Mouse (Mus musculus): ENCODE results near the gene Nacad. TPM values are rescaled to one million over a fixed set of nuclear protein-coding genes. Genes with fewer than 3 reads are reported as not detected.
"Not testable (repeated sequence)": the region's sequence is repeated elsewhere in the genome, so short reads cannot be mapped to it uniquely, and the experiment has no call there.

Gene Nacad
- total RNA-seq (2014; rRNA removed): 69.4 and 75.6 TPM in 2 replicates
- polyA plus RNA-seq (2015; fragmentation: Nextera tagmentation; extraction: Ambion mirVana): 46.4 and 61.3 TPM in 2 replicates

- peak; percentile 94 for DNase-seq
- 4% methylated on average over 33 of the region's 41 CpGs for WGBS
- peak; percentile 94 for ATAC-seq
- Histone ChIP-seq H3K9me3 (ENCODE audit: low read length) (no peaks in the 10 kb centered on the region), H3K4me2 (ENCODE audit: low read depth) (peak within 1 kb of the TSS; percentile 92), H3K9ac (peak within 1 kb of the TSS; percentile 94), H3K36me3 (ENCODE audit: insufficient read depth) (peaks cover 25% of the 10 kb centered on the region), H3K4me1 (ENCODE audit: insufficient read depth) (peaks cover 31% of the 10 kb centered on the region), H3K27ac (ENCODE audit: low read depth, low read length) (peak within 1 kb of the TSS; percentile 99), H3K27me3 (ENCODE audit: insufficient read depth, low read length) (no peaks in the 10 kb centered on the region), H3K4me3 (ENCODE audit: low read depth, low read length) (peak within 1 kb of the TSS; percentile 76)
- peak; percentile 44; the same call in 1 of the 2 replicates for TF ChIP-seq CTCF (IDR thresholded peaks at IDR 0.05; ENCODE audit: low read depth)
These were observed at the start of gene Nacad for GRCm38 (mm10) chr11:6605491-6606399. TSS of gene Nacad (minus strand) at chr11:6606053.

DNA sequence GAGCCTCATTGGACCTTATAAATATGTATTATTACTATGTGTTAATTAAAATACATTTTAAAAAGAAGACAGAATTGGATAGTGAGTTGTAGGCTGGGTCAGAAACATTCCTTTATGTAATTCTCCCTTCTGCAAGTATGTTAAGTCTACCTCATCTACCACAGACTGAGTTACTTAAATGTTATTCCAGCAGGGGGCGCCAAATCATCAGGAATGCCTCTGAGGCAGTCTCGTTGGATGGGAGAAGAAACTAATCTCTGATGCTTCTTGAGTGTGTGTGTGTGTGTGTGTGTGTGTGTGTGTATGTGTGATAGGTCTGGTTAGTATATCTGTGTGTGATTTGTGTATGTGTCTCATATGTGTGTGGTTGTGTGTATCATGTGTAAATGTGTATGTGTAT, 49.0 kb upstream of the Nacad start:
- no peak overlapping the region for H3K9ac ChIP-seq
- H3K4me3 ChIP-seq (ENCODE audit: low read depth, low read length): no peak overlapping the region
- TF ChIP-seq CTCF (IDR thresholded peaks at IDR 0.05; ENCODE audit: low read depth): peak; percentile 96
- no peaks in the 10 kb centered on the region; the same call in 1 of the 2 replicates for H3K27me3 ChIP-seq (ENCODE audit: insufficient read depth, low read length)
- H3K27ac ChIP-seq (ENCODE audit: low read depth, low read length): no peak overlapping the region
- H3K9me3 ChIP-seq (ENCODE audit: low read length): no peaks in the 10 kb centered on the region
- peak; percentile 95 for DNase-seq
- 0% methylated on average over 2 of the region's 2 CpGs for WGBS
- H3K4me2 ChIP-seq (ENCODE audit: low read depth): no peak overlapping the region
- H3K4me1 ChIP-seq (ENCODE audit: insufficient read depth): no peaks in the 10 kb centered on the region
- no peaks in the 10 kb centered on the region for H3K36me3 ChIP-seq (ENCODE audit: insufficient read depth)
- peak; percentile 91 for ATAC-seq

- 74% methylated on average over 3 of the region's 3 CpGs for WGBS
- H3K4me3 ChIP-seq (ENCODE audit: low read depth, low read length); H3K27me3 ChIP-seq (ENCODE audit: insufficient read depth, low read length); H3K27ac ChIP-seq (ENCODE audit: low read depth, low read length); H3K4me2 ChIP-seq (ENCODE audit: low read depth); DNase-seq; H3K4me1 ChIP-seq (ENCODE audit: insufficient read depth); H3K36me3 ChIP-seq (ENCODE audit: insufficient read depth); ATAC-seq; H3K9me3 ChIP-seq (ENCODE audit: low read length); H3K9ac ChIP-seq: not testable (repeated sequence)
- TF ChIP-seq CTCF (IDR thresholded peaks at IDR 0.05; ENCODE audit: low read depth): peak; percentile 53
These were observed 47.1 kb upstream of the Nacad start for GRCm38 (mm10) chr11:6652978-6653377.

GRCm38 (mm10) chr11:6650519-6650918, 44.7 kb upstream of the Nacad start:
- Histone ChIP-seq H3K36me3 (ENCODE audit: insufficient read depth) (no peaks in the 10 kb centered on the region), H3K27me3 (ENCODE audit: insufficient read depth, low read length) (no peaks in the 10 kb centered on the region; the same call in 1 of the 2 replicates), H3K9me3 (ENCODE audit: low read length) (no peaks in the 10 kb centered on the region), H3K27ac (ENCODE audit: low read depth, low read length) (no peak overlapping the region), H3K4me1 (ENCODE audit: insufficient read depth) (no peaks in the 10 kb centered on the region), H3K4me2 (ENCODE audit: low read depth) (no peak overlapping the region), H3K9ac (no peak overlapping the region), H3K4me3 (ENCODE audit: low read depth, low read length) (no peak overlapping the region)
- no peak for TF ChIP-seq CTCF (IDR thresholded peaks at IDR 0.05; ENCODE audit: low read depth)
- DNase-seq: no peak
- no peak for ATAC-seq
- 78% methylated on average over 7 of the region's 7 CpGs for WGBS

DNA sequence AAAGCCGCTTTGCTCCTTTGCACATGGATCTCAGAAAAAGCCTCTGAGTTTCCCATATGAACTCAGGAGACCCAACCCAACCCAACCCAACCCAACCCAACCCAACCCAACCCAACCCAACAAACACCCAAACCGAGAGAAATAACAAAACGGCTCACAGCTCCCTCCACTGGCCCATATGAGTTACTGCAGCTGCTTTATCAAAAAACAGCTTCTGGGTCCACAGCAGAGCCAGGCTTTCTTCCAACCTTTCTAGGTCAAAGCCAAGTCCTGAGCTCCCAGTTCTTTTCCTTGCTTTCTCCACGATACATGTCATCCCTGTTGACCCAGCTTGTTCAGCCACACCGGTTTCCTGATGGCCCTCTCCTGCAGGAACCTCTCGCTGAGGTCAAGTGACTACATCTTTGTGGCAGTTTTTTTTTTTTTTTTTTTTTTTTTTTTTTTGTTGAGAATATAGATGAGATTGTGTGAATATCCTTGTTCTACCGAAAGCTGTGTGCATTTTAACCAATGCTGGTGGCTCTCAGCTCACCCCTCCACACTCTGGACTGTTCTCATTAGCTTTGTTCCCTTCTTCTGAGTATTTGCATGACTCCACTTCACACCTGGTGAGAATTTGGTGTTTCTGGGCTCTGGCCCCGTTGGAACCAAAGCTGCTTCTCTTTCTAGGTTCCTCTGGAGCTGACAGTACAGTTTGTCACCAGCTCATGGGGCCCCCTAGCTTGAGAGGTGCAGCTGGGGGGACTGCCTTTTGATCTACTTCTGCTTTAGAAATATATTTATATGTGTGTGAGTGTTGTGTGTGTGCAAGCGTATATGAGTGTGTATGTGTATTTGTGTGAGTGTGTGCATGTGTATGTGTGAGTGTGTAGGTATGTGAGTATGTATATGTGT, 42.2 kb upstream of the Nacad start:
- Histone ChIP-seq H3K27ac (ENCODE audit: low read depth, low read length) (no peak overlapping the region), H3K9me3 (ENCODE audit: low read length) (no peaks in the 10 kb centered on the region), H3K27me3 (ENCODE audit: insufficient read depth, low read length) (no peaks in the 10 kb centered on the region), H3K36me3 (ENCODE audit: insufficient read depth) (no peaks in the 10 kb centered on the region), H3K4me3 (ENCODE audit: low read depth, low read length) (no peak overlapping the region), H3K4me2 (ENCODE audit: low read depth) (no peak overlapping the region), H3K9ac (no peak overlapping the region), H3K4me1 (ENCODE audit: insufficient read depth) (no peaks in the 10 kb centered on the region)
- 0 out of 2 replicates have a peak, but pooled peaks have one; percentile 8 for TF ChIP-seq CTCF (IDR thresholded peaks at IDR 0.05; ENCODE audit: low read depth)
- ATAC-seq: no peak
- 65% methylated on average over 9 of the region's 9 CpGs for WGBS
- DNase-seq: no peak

DNA sequence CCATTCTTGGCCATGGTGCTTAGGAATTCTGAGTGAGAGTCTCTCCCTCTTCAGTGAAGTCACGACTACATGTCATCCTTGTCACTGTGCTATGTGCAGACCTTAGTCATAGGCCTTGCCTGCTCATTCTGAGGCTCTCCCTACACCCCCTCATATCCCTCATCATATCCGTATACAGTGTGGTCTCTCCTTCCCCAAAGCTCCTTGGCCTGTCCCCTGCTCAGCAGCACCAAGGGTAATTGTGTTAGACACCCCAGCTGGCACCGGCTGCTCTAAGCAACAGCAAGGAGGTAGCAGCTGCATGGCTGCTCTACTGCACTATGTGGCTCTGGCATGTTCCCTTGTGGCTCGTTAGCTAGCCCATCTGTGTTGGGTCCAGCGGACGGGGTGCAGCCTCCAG, 38.7 kb upstream of the Nacad start:
- no peaks in the 10 kb centered on the region for H3K4me1 ChIP-seq (ENCODE audit: insufficient read depth)
- no peak overlapping the region for H3K4me3 ChIP-seq (ENCODE audit: low read depth, low read length)
- TF ChIP-seq CTCF (IDR thresholded peaks at IDR 0.05; ENCODE audit: low read depth): no peak
- no peaks in the 10 kb centered on the region for H3K27me3 ChIP-seq (ENCODE audit: insufficient read depth, low read length)
- H3K27ac ChIP-seq (ENCODE audit: low read depth, low read length): no peak overlapping the region
- ATAC-seq: peak; percentile 14; the same call in 1 of the 2 replicates
- 72% methylated on average over 6 of the region's 6 CpGs for WGBS
- no peak for DNase-seq
- no peak overlapping the region for H3K4me2 ChIP-seq (ENCODE audit: low read depth)
- no peaks in the 10 kb centered on the region for H3K9me3 ChIP-seq (ENCODE audit: low read length)
- no peak overlapping the region for H3K9ac ChIP-seq
- no peaks in the 10 kb centered on the region for H3K36me3 ChIP-seq (ENCODE audit: insufficient read depth)

All from forebrain, postnatal 0 days (tissue).